Mouse (Mus musculus) kidney, adult 2 months (tissue): ENCODE data around the gene Gas1. TPM values are rescaled to one million over a fixed set of nuclear protein-coding genes. Genes with fewer than 3 reads are reported as not detected.
A peak's percentile ranks its signal among the peaks of the same experiment; 100 is the strongest.

Experiments used
- DNase-seq: peaks from one replicate; pipeline ENCODE4 v3.0.0; 2021
- H3K27ac ChIP-seq: fragments of 200-500 bp; 2 replicates; pipeline ENCODE4 v1.5.1; 2012; ENCODE audit warnings: low read depth, low read length, control low read depth, inconsistent platforms; ENCODE audit not compliant: insufficient read depth
- H3K27me3 ChIP-seq: fragments of 200-500 bp; replicated peaks from 2 replicates; pipeline ENCODE4 v1.6.1; 2012; ENCODE audit warnings: mild to moderate bottlenecking, moderate library complexity, low read length, inconsistent platforms; ENCODE audit not compliant: control insufficient read depth, insufficient read depth
- H3K36me3 ChIP-seq: fragments of 200-500 bp; 2 replicates; pipeline ENCODE4 v1.6.1; 2012; ENCODE audit warnings: mild to moderate bottlenecking, moderate library complexity, low read length, inconsistent platforms; ENCODE audit not compliant: control insufficient read depth, insufficient read depth
- H3K4me1 ChIP-seq: fragments of 200-500 bp; 2 replicates; pipeline ENCODE4 v1.6.1; 2011; ENCODE audit warnings: low read length; ENCODE audit not compliant: control insufficient read depth, insufficient read depth
- H3K4me3 ChIP-seq: fragments of 200-500 bp; 2 replicates; pipeline ENCODE4 v1.5.1; 2011; ENCODE audit warnings: mild to moderate bottlenecking, low read depth, low read length, control low read depth; ENCODE audit not compliant: insufficient read depth
- CTCF ChIP-seq: fragments of 200-500 bp; conservative IDR thresholded peaks from 2 replicates; pipeline ENCODE4 v1.5.1; 2011; ENCODE audit warnings: low read depth, mild to moderate bottlenecking, control low read depth, low read length, moderate library complexity, mixed read lengths; ENCODE audit not compliant: insufficient read depth, insufficient read length
- POLR2A ChIP-seq: fragments of 200-500 bp; IDR thresholded peaks from one replicate; pipeline ENCODE4 v1.6.1; 2011; ENCODE audit warnings: low read depth, low read length, control low read depth
- WGBS: fragments of 180-500 bp; shearing (Covaris S2); methylation state at CpG from one replicate; pipeline ENCODE4 v1.1.7; 2018; 5-methylcytosine and 5-hydroxymethylcytosine counted together
- polyA plus RNA-seq: library from polyadenylated mRNA; depleted of rRNA; stranded (reverse); fragments of >200 nt; gene quantifications from 2 replicates; pipeline ENCODE4 v1.2.3, GENCODE M21; 2012

Gas1 gene
- polyA plus RNA-seq, 1 experiment, result 31.1 TPM

DNA sequence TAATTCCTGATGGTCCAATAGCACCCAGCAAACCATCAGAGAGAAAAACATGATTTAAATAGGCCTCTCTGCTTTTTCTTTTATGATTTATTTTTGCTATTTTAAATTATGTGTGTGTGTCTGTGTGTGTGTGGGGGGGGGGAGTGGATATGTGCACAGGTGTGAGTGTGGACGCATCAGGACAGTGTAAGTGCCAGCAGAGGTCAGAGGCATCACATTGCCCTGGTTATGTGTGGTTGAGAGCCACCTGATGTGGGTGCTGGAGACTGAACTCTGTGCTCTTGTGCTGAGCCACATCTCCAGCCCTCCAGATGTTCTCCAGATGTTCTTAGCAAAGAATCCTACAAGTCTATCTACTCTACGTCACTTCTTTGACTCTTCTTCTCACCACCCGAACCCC lies 28.9 kb downstream of the Gas1 start:
- Histone ChIP-seq H3K4me3 (no peak overlapping the region), H3K27me3 (no peaks in the 10 kb centered on the region), H3K36me3 (no peaks in the 10 kb centered on the region), H3K27ac (no peak overlapping the region), H3K4me1 (no peaks in the 10 kb centered on the region)
- TF ChIP-seq POLR2A, result no peak
- TF ChIP-seq CTCF, result no peak
- no peak for DNase-seq
- 91% methylated on average over 3 of the region's 3 CpGs for WGBS

GRCm38 (mm10) chr13:60147857-60148181 lies 29.3 kb downstream of the Gas1 start:
- H3K36me3 ChIP-seq, result no peaks in the 10 kb centered on the region
- WGBS, result 90% methylated on average over 2 of the region's 2 CpGs
- H3K27ac ChIP-seq, result no peak overlapping the region
- H3K27me3 ChIP-seq, result no peaks in the 10 kb centered on the region
- DNase-seq, result no peak
- TF ChIP-seq CTCF (no peak), POLR2A (no peak)
- H3K4me3 ChIP-seq, result no peak overlapping the region
- H3K4me1 ChIP-seq, result no peaks in the 10 kb centered on the region

DNA sequence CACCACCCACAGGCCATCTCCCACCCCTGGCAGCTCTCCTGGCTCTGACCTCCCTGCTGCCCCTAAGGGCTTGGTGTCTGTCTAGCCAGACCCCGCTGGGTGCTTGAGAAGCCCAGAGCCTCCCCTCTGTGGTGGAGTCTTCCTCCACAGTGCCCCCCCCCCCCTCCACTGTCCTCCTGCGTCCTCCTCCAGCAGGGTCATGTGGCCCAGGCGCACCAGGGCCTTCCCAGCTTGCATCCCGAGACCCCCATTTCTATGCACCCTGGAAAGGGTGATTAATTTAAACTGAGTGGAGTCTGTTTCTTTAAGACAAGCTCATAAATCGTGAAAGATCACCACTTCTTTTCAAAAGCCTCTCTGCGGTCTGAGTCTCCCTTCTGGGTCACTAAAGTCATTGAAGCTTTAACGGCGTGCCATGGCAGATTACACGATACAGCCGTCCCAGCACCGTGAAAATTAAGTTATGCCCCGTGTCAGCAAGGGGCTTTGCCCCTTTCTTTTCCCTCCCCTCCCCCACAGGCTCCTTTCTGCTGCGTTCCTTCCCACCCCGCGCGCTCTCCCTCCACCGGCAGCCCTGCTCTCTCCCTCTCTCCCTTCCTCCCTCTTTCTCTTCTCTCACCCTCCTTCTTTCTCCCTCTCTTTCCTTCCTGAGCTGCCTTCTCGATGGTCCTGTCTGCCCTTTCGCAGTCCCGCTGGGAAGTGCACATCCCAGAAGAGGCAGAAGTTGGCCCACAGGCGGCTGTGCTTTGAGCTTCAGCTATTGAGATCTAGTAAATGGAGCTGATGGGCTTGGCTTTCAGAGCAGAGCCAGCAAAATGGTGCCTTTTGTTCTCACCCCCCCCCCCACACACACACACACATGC lies 29.9 kb downstream of the Gas1 start:
- TF ChIP-seq POLR2A (no peak), CTCF (no peak)
- Histone ChIP-seq H3K4me1 (no peaks in the 10 kb centered on the region), H3K4me3 (0 out of 2 replicates have a peak overlapping the region, but pooled peaks have one; percentile 19), H3K27me3 (no peaks in the 10 kb centered on the region), H3K36me3 (no peaks in the 10 kb centered on the region), H3K27ac (no peak overlapping the region)
- WGBS, result 13% methylated on average over 21 of the region's 21 CpGs
- DNase-seq, result no peak

DNA sequence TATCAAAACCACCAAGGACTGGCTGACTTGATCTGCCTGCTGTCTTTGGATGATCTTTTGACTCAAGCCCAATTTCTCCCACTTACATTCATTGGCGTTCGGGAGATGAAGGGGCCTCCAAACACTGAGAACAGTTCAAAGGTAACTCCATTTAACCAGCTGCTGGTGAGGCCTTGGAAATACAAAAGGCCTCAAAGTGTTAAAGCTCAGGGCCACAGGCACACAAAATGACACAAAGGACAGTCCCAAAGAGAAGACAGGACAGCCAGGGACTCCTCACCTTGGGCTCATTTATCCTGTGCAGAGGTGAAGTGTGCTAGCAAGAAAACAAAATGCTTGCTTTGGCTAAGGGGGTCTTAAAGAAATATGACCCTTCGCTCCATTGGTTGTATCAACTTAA lies 30.9 kb downstream of the Gas1 start:
- Histone ChIP-seq H3K27me3 (no peaks in the 10 kb centered on the region), H3K4me1 (no peaks in the 10 kb centered on the region), H3K27ac (no peak overlapping the region), H3K36me3 (no peaks in the 10 kb centered on the region), H3K4me3 (no peak overlapping the region)
- no peak for TF ChIP-seq POLR2A
- TF ChIP-seq CTCF, result no peak
- DNase-seq, result no peak
- WGBS, result 73% methylated on average over 3 of the region's 3 CpGs

DNA sequence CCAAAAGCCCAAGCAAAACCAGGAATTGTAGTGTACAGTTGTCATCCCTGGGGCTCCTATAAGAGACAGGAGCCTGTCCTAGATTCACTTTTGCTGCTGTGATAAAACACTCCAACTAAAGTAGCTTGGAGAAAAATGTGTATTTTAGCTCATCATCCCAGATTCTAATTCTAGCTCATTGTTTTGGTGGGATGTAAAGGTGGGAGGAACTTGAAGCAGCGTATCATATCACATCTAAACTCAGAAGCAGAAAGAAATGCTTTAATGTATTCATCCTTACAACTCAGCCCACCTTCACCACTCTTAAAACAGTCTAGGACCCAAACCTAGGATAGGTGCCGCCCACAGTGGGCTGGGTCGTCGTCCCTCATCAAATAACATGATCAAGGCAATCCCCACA lies 40.2 kb downstream of the Gas1 start:
- Histone ChIP-seq H3K27me3 (no peaks in the 10 kb centered on the region), H3K4me1 (no peaks in the 10 kb centered on the region), H3K27ac (no peak overlapping the region), H3K36me3 (no peaks in the 10 kb centered on the region), H3K4me3 (no peak overlapping the region)
- no peak for DNase-seq
- TF ChIP-seq CTCF (no peak), POLR2A (no peak)
- WGBS, result 93% methylated on average over 4 of the region's 4 CpGs

DNA sequence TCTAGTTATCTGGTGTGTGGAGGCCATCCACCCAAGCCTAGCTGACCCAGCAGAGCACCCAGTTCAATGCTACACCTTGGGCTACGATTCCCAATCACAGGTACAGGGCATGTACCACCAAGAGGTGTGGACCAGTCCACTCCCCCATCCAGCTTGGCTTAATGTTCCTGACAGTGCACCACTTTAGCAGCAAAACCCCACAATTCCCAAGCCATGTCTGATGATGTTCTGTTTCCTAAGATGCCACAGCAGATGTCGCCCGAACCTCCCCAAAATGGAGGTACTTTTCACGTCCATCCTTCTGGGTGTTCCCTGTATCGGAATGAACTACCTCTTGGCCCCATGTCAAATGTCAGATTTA lies 42.7 kb downstream of the Gas1 start:
- 92% methylated on average over 5 of the region's 5 CpGs for WGBS

DNA sequence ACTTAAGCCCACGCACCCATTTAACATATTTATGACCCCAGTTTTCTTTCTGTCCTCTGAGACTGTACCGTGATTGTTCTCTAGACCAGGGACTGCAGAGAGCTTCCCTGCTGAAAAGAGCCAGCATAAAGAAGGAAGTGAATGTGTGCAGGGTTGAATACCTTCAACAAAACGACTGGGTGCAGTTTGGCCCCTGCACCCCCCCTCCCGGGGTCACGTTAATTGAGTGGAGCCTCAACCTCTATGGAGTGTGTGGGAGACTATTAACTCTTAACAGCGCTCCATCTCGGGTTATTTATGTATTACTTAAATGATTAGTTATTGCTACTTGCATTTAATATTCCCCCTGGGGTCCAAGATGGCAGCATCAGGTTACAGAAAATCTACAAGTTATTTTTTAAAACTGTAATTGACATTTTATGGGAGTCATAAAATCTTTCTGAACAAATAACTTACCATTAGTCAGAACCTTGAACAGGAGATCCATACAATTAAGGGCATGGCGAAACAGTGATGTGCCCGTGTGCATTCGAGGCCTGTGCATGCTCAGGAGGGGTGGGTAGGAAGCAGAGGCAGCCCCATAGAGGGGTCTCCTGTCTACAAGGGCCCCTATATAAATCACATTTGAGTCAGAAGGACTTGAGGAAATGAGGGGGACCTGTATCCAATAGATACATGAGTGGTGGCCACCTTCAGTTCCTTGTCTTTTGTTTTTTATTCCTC lies 43.3 kb downstream of the Gas1 start:
- H3K27ac ChIP-seq, result no peak overlapping the region
- TF ChIP-seq CTCF, result no peak
- no peak for TF ChIP-seq POLR2A
- no peak for DNase-seq
- no peaks in the 10 kb centered on the region for H3K36me3 ChIP-seq
- H3K27me3 ChIP-seq, result no peaks in the 10 kb centered on the region
- H3K4me1 ChIP-seq, result no peaks in the 10 kb centered on the region
- WGBS, result 51% methylated on average over 10 of the region's 10 CpGs
- H3K4me3 ChIP-seq, result no peak overlapping the region

More for the DNA sequence above, 42.7 kb downstream of the Gas1 start:
- Histone ChIP-seq H3K4me3 (no peak overlapping the region), H3K36me3 (no peaks in the 10 kb centered on the region), H3K27ac (no peak overlapping the region), H3K27me3 (no peaks in the 10 kb centered on the region), H3K4me1 (no peaks in the 10 kb centered on the region)
- no peak for DNase-seq
- no peak for TF ChIP-seq CTCF
- no peak for TF ChIP-seq POLR2A
